Mouse (Mus musculus) liver, postnatal 0 days (tissue): Measurements from ENCODE around the gene Stil. TPM values are rescaled to one million over a fixed set of nuclear protein-coding genes. Genes with fewer than 3 reads are reported as not detected.

Experiments used
- ATAC-seq: fragments of 200-750 bp; cut with Nextera tagmentation; 2 replicates; pipeline ENCODE4 v1.8.0; 2017; ENCODE audit warnings: mild to moderate bottlenecking, moderate library complexity
- DNase-seq: peaks from one replicate; pipeline ENCODE4 v3.0.0-alpha.2; 2016
- H3K27ac ChIP-seq: fragments of 300-500 bp; sonication (generic); 2 replicates; pipeline ENCODE4 v1.5.1; 2014; ENCODE audit warnings: antibody characterized with exemption, moderate library complexity, mild to moderate bottlenecking, low read depth
- H3K27me3 ChIP-seq: fragments of 300-500 bp; sonication (generic); 2 replicates; pipeline ENCODE4 v1.6.1; 2014; ENCODE audit warnings: low read length, control low read depth, mixed read lengths; ENCODE audit not compliant: insufficient read depth
- H3K36me3 ChIP-seq: fragments of 300-500 bp; sonication (generic); replicated peaks from 2 replicates; pipeline ENCODE4 v1.6.1; 2014; ENCODE audit warnings: mild to moderate bottlenecking, control low read depth, low read length, moderate library complexity, mixed read lengths; ENCODE audit not compliant: insufficient read depth
- H3K4me1 ChIP-seq: fragments of 300-500 bp; sonication (generic); 2 replicates; pipeline ENCODE4 v1.6.1; 2014; ENCODE audit warnings: antibody characterized with exemption, mild to moderate bottlenecking, control low read depth; ENCODE audit not compliant: insufficient read depth
- H3K4me2 ChIP-seq: fragments of 300-500 bp; sonication (generic); 2 replicates; pipeline ENCODE4 v1.6.1; 2014; ENCODE audit warnings: low read depth, mild to moderate bottlenecking, low read length, moderate library complexity, mixed read lengths
- H3K4me3 ChIP-seq: fragments of 300-500 bp; sonication (generic); 2 replicates; pipeline ENCODE4 v1.5.1; 2014; ENCODE audit warnings: low read depth, low read length
- H3K9ac ChIP-seq: fragments of 300-500 bp; sonication (generic); replicated peaks from 2 replicates; pipeline ENCODE4 v1.6.1; 2014; ENCODE audit warnings: mild to moderate bottlenecking, moderate library complexity
- H3K9me3 ChIP-seq: fragments of 300-500 bp; sonication (generic); 2 replicates; pipeline ENCODE4 v1.6.1; 2016; ENCODE audit warnings: mild to moderate bottlenecking, control low read depth, low read length, mixed read lengths
- CTCF ChIP-seq: sonication (generic); IDR thresholded peaks from 2 replicates; pipeline ENCODE4 v1.5.1; 2016; ENCODE audit warnings: antibody characterized with exemption, low read depth
- EP300 ChIP-seq: IDR thresholded peaks from 2 replicates; pipeline ENCODE4 v1.6.1; 2016; ENCODE audit warnings: antibody characterized with exemption, low read depth, mild to moderate bottlenecking
- WGBS: fragments of 180-500 bp; shearing (Covaris S2); extraction: QIAGEN DNeasy Blood & Tissue Kit; methylation state at CpG from one replicate; pipeline ENCODE4 v1.1.7; 2014; ENCODE audit not compliant: insufficient replicate concordance; 5-methylcytosine and 5-hydroxymethylcytosine counted together
- polyA plus RNA-seq: library from polyadenylated mRNA; unstranded; fragments of >200 nt; fragmentation: Nextera tagmentation; extraction: Ambion mirVana; gene quantifications from 2 replicates; pipeline ENCODE4 v1.2.1, GENCODE M21; 2015

Stil gene
- polyA plus RNA-seq, 1 experiment from 2014 or later = 3.4 TPM

GRCm38 (mm10) chr4:114970736-114971135 is 29.2 kb upstream of the Stil start:
- Histone ChIP-seq H3K36me3 (peaks cover 23% of the 10 kb centered on the region), H3K27me3 (no peaks in the 10 kb centered on the region), H3K27ac (no peak overlapping the region), H3K4me1 (0 out of 2 replicates have a peak, but pooled peaks cover 4% of the 10 kb centered on the region), H3K4me2 (no peak overlapping the region), H3K9me3 (no peaks in the 10 kb centered on the region), H3K9ac (no peak overlapping the region), H3K4me3 (no peak overlapping the region)
- ATAC-seq = no peak
- TF ChIP-seq CTCF = no peak
- TF ChIP-seq EP300 = no peak
- WGBS = 66% methylated on average over 5 of the region's 5 CpGs
- no peak for DNase-seq

DNA sequence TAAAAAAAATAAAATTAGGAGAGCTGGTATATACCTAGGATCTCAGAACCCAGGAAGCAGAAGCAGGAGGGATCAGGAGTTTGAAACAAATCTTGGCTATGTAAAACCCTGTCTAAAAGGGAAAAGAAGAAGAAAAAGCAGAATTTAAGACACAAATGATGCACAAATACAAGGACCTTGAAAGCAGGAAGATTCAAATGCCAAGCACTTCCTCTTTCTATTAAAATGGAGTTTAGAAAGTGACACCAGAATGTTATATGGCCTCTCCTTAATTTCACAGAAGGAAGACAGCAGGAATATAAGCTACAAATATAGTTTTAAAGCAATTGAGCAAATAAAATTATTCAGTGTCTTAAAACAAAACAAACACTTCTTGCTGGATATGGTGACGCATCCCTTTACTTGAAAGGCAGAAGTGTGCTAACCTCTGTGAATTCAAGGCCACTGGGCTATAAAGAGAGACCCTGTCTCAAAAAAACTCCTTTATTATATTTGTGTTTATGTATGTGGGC is 26.7 kb upstream of the Stil start:
- no peaks in the 10 kb centered on the region for H3K27me3 ChIP-seq
- DNase-seq (no peak), ATAC-seq (no peak)
- H3K4me1 ChIP-seq = 0 out of 2 replicates have a peak, but pooled peaks cover 4% of the 10 kb centered on the region
- no peak overlapping the region for H3K27ac ChIP-seq
- no peak overlapping the region for H3K9ac ChIP-seq
- peaks cover 8% of the 10 kb centered on the region for H3K36me3 ChIP-seq
- WGBS = 82% methylated on average over 1 of the region's 1 CpGs
- no peaks in the 10 kb centered on the region for H3K9me3 ChIP-seq
- TF ChIP-seq EP300 = no peak
- no peak for TF ChIP-seq CTCF
- H3K4me3 ChIP-seq = no peak overlapping the region
- no peak overlapping the region for H3K4me2 ChIP-seq

DNA sequence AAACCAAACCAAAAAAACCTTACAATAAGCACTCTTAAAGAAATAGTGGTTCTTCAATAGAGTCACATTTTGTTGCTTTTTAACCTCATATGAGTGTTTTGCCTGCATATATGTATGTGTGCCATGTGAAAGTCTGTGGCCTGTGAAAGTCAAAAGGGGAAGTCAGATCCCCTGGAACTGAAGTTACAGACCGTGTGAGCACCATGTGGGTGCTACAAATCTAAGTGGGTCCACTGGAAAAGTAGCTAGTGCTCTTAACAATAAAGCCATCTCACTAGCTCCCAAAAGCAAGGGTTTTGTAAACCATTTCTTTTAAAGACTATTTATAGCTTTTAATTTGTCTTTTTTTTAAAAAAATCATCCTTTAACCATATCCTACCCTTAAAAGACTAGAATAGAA is 17.3 kb upstream of the Stil start:
- no peak for TF ChIP-seq CTCF
- TF ChIP-seq EP300 = no peak
- Histone ChIP-seq H3K9me3 (no peaks in the 10 kb centered on the region), H3K4me1 (peaks cover 13% of the 10 kb centered on the region), H3K4me2 (no peak overlapping the region), H3K27me3 (no peaks in the 10 kb centered on the region), H3K36me3 (no peaks in the 10 kb centered on the region), H3K4me3 (no peak overlapping the region), H3K27ac (no peak overlapping the region), H3K9ac (no peak overlapping the region)
- WGBS = 55% methylated on average over 1 of the region's 1 CpGs
- ATAC-seq (no peak), DNase-seq (no peak)

GRCm38 (mm10) chr4:114983020-114983419 is 16.9 kb upstream of the Stil start:
- Histone ChIP-seq H3K27me3 (no peaks in the 10 kb centered on the region), H3K4me2 (no peak overlapping the region), H3K4me1 (peaks cover 16% of the 10 kb centered on the region), H3K9me3 (no peaks in the 10 kb centered on the region), H3K36me3 (no peaks in the 10 kb centered on the region), H3K9ac (no peak overlapping the region), H3K27ac (no peak overlapping the region), H3K4me3 (no peak overlapping the region)
- no peak for ATAC-seq
- 65% methylated on average over 1 of the region's 1 CpGs for WGBS
- TF ChIP-seq EP300 (no peak), CTCF (peak; percentile 51)
- DNase-seq = no peak

DNA sequence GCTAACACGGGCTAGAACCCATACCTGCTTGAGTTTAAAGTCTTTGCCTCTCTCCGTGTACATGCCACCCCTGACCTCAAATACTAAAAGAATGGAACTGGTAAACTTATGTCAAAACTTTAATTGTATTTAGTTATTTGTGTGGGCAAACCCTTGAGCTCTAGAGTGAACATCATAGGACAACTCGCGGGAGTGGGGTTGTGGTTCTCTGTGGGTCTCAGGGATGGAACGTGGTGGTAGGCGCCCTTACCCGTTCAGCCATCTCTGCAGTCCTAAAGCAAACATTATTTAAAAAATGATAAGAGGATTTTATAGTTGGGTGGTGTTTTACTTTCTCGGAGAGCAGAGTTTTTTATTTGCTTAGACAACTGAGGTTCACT is 13.8 kb upstream of the Stil start:
- TF ChIP-seq CTCF (no peak), EP300 (no peak)
- H3K9ac ChIP-seq = peak overlapping the region; percentile 95
- peaks cover 16% of the 10 kb centered on the region for H3K4me1 ChIP-seq
- peak overlapping the region; percentile 100 for H3K27ac ChIP-seq
- DNase-seq = no peak
- 1% methylated on average over 8 of the region's 8 CpGs for WGBS
- peak; percentile 8 for ATAC-seq
- H3K27me3 ChIP-seq = no peaks in the 10 kb centered on the region
- H3K4me3 ChIP-seq = peak overlapping the region; percentile 91
- H3K4me2 ChIP-seq = peak overlapping the region; percentile 84
- no peaks in the 10 kb centered on the region for H3K36me3 ChIP-seq
- H3K9me3 ChIP-seq = no peaks in the 10 kb centered on the region

- Histone ChIP-seq H3K9ac (peak within 1 kb of the TSS; percentile 95), H3K36me3 (no peaks in the 10 kb centered on the region), H3K27me3 (no peaks in the 10 kb centered on the region), H3K27ac (peak within 1 kb of the TSS; percentile 100), H3K4me1 (peaks cover 16% of the 10 kb centered on the region), H3K4me2 (peak within 1 kb of the TSS; percentile 84), H3K4me3 (peak within 1 kb of the TSS; percentile 91), H3K9me3 (no peaks in the 10 kb centered on the region)
- DNase-seq = peak; percentile 90
- TF ChIP-seq CTCF = no peak
- TF ChIP-seq EP300 = no peak
- ATAC-seq = peak; percentile 95
- 1% methylated on average over 77 of the region's 93 CpGs for WGBS
Observed at GRCm38 (mm10) chr4:114986591-114987432, 13.1 kb upstream of the Stil start, which contains the start of gene Cmpk1. TSS of gene Cmpk1 (minus strand) at chr4:114987241.
